In genomic region chr2:9641629-9642028, GRCm38 (mm10) we compare ENCODE assay signal across 21 mouse cellular contexts.
DNase-seq lines count a peak whose midpoint lies in the region; ATAC-seq and TF ChIP-seq lines count a peak whose summit lies in the region.
"Had no signal": no experiment of that assay in that cellular context is flagged by ENCODE, and none has a peak within 500 bp of the region (broad histone marks: within the 10 kb centered on the region; RNA-seq: fewer than 3 reads in every experiment).

No protein-coding gene starts in this region.

- H3K4me1 ChIP-seq in forebrain, embryonic 14.5 days (ENCODE audit: control insufficient read depth, insufficient read depth, low read length): no peaks in the 10 kb centered on the region
- no peaks in the 10 kb centered on the region for H3K4me1 ChIP-seq in forebrain, embryonic 13.5 days
- H3K4me1 ChIP-seq in heart, embryonic 16.5 days (ENCODE audit: control insufficient read depth, insufficient read depth, low read length): no peaks in the 10 kb centered on the region
- no peaks in the 10 kb centered on the region for H3K4me1 ChIP-seq in lung, embryonic 14.5 days (ENCODE audit: insufficient read depth)
- no peaks in the 10 kb centered on the region for H3K4me1 ChIP-seq in lung, postnatal 0 days (ENCODE audit: insufficient read depth, low read depth, low read length)
- H3K4me1 ChIP-seq in stomach, embryonic 16.5 days (ENCODE audit: control insufficient read depth, insufficient read depth, low read length): no peaks in the 10 kb centered on the region
- H3K4me1 ChIP-seq: embryonic facial prominence, embryonic 12.5 days; heart, embryonic 15.5 days; hindbrain, embryonic 12.5 days had no signal

- TF ChIP-seq EP300 in lung, postnatal 0 days (IDR thresholded peaks at IDR 0.05): no peak

- peak; percentile 16 for DNase-seq in forebrain, embryonic 14.5 days (ENCODE audit: low spot score)
- DNase-seq in heart, adult 8-10 months (ENCODE audit: low spot score): no peak
- peak; percentile 64 for DNase-seq in lung, embryonic 14.5 days
- no peak for DNase-seq in lung, postnatal 0 days (ENCODE audit: low spot score)
- DNase-seq: adrenal gland, postnatal 10 days; cerebellum, adult 11 months; cerebellum, adult 8-10 months; cerebellum, postnatal 14 days; embryo, embryonic 11 days; gastrocnemius, adult 2 months; gastrocnemius, postnatal 25 days; heart, postnatal 4 days had no signal

- no peak overlapping the region for H3K9ac ChIP-seq in forebrain, embryonic 14.5 days (ENCODE audit: low read length)
- H3K9ac ChIP-seq in forebrain, embryonic 13.5 days: no peak overlapping the region
- H3K9ac ChIP-seq in heart, embryonic 16.5 days (ENCODE audit: low read length): no peak overlapping the region
- no peak overlapping the region for H3K9ac ChIP-seq in lung, embryonic 14.5 days
- H3K9ac ChIP-seq in lung, postnatal 0 days (replicated peaks; ENCODE audit: low read depth): no peak overlapping the region
- H3K9ac ChIP-seq in stomach, embryonic 16.5 days (ENCODE audit: low read length): no peak overlapping the region
- H3K9ac ChIP-seq: embryonic facial prominence, embryonic 12.5 days; forebrain, embryonic 12.5 days; heart, embryonic 15.5 days; hindbrain, embryonic 12.5 days had no signal

- ATAC-seq in forebrain, embryonic 14.5 days: no peak
- no peak for ATAC-seq in forebrain, embryonic 13.5 days
- ATAC-seq in heart, embryonic 16.5 days (replicated peaks; ENCODE audit: extremely low read depth, insufficient read depth, low FRiP score): no peak
- ATAC-seq in lung, embryonic 14.5 days (ENCODE audit: insufficient read depth): peak; percentile 52; the same call in 1 of the 2 replicates
- no peak for ATAC-seq in lung, postnatal 0 days
- ATAC-seq in stomach, embryonic 16.5 days (ENCODE audit: insufficient read depth, low FRiP score): no peak
- ATAC-seq: hindbrain, embryonic 16.5 days; inflammation-experienced regulatory T-cells, adult 6 months had no signal

- no peak overlapping the region for H3K27ac ChIP-seq in forebrain, embryonic 14.5 days (ENCODE audit: low read depth, low read length)
- no peak overlapping the region for H3K27ac ChIP-seq in forebrain, embryonic 13.5 days
- no peak overlapping the region for H3K27ac ChIP-seq in heart, embryonic 16.5 days (ENCODE audit: low read length)
- 0 out of 2 replicates have a peak overlapping the region, but pooled peaks have one; percentile 27 for H3K27ac ChIP-seq in lung, embryonic 14.5 days (ENCODE audit: low read depth)
- H3K27ac ChIP-seq in lung, postnatal 0 days (ENCODE audit: low read length): no peak overlapping the region
- no peak overlapping the region for H3K27ac ChIP-seq in stomach, embryonic 16.5 days (ENCODE audit: low read length)
- H3K27ac ChIP-seq: embryonic facial prominence, embryonic 12.5 days; forebrain, embryonic 12.5 days; gastrocnemius, adult 2 months; heart, embryonic 15.5 days; hindbrain, embryonic 12.5 days had no signal

- no peak for TF ChIP-seq CTCF in lung, embryonic 14.5 days (IDR thresholded peaks at IDR 0.05; ENCODE audit: low read depth)
- no peak for TF ChIP-seq CTCF in lung, postnatal 0 days (IDR thresholded peaks at IDR 0.05)

- H3K27me3 ChIP-seq in forebrain, embryonic 14.5 days (replicated peaks; ENCODE audit: control insufficient read depth, insufficient read depth, low read length): no peaks in the 10 kb centered on the region
- H3K27me3 ChIP-seq in forebrain, embryonic 13.5 days: no peaks in the 10 kb centered on the region
- no peaks in the 10 kb centered on the region for H3K27me3 ChIP-seq in heart, embryonic 16.5 days (ENCODE audit: control insufficient read depth, insufficient read depth, low read length)
- H3K27me3 ChIP-seq in lung, embryonic 14.5 days (ENCODE audit: insufficient read depth, low read length): no peaks in the 10 kb centered on the region
- no peaks in the 10 kb centered on the region for H3K27me3 ChIP-seq in lung, postnatal 0 days (replicated peaks; ENCODE audit: insufficient read depth, low read length)
- H3K27me3 ChIP-seq in stomach, embryonic 16.5 days (ENCODE audit: control insufficient read depth, insufficient read depth, low read length): no peaks in the 10 kb centered on the region
- H3K27me3 ChIP-seq: heart, embryonic 15.5 days; hindbrain, embryonic 12.5 days had no signal

- no peak overlapping the region for H3K4me2 ChIP-seq in forebrain, embryonic 14.5 days (ENCODE audit: low read length)
- no peak overlapping the region for H3K4me2 ChIP-seq in forebrain, embryonic 13.5 days
- peak overlapping the region; percentile 16; the same call in 1 of the 2 replicates for H3K4me2 ChIP-seq in heart, embryonic 16.5 days (ENCODE audit: low read depth, low read length)
- H3K4me2 ChIP-seq in lung, embryonic 14.5 days: peak overlapping the region; percentile 33; the same call in 1 of the 2 replicates
- H3K4me2 ChIP-seq in lung, postnatal 0 days (replicated peaks; ENCODE audit: low read depth, low read length): no peak overlapping the region
- 0 out of 2 replicates have a peak overlapping the region, but pooled peaks have one; percentile 11 for H3K4me2 ChIP-seq in stomach, embryonic 16.5 days (ENCODE audit: low read depth, low read length)
- H3K4me2 ChIP-seq: embryonic facial prominence, embryonic 12.5 days; forebrain, embryonic 12.5 days; heart, embryonic 15.5 days; hindbrain, embryonic 12.5 days had no signal

- no peak overlapping the region for H3K4me3 ChIP-seq in forebrain, embryonic 14.5 days (ENCODE audit: low read depth, low read length)
- no peak overlapping the region for H3K4me3 ChIP-seq in forebrain, embryonic 13.5 days
- no peak overlapping the region for H3K4me3 ChIP-seq in heart, embryonic 16.5 days (ENCODE audit: low read length)
- no peak overlapping the region for H3K4me3 ChIP-seq in lung, embryonic 14.5 days (ENCODE audit: low read depth, low read length)
- H3K4me3 ChIP-seq in lung, postnatal 0 days (ENCODE audit: low read depth, low read length): no peak overlapping the region
- no peak overlapping the region for H3K4me3 ChIP-seq in stomach, embryonic 16.5 days (replicated peaks; ENCODE audit: low read length)
- H3K4me3 ChIP-seq: embryonic facial prominence, embryonic 12.5 days; forebrain, embryonic 12.5 days; gastrocnemius, adult 2 months; heart, embryonic 15.5 days; hindbrain, embryonic 12.5 days had no signal

- WGBS in forebrain, embryonic 14.5 days: 57% methylated on average over 7 of the region's 7 CpGs
- 50% methylated on average over 7 of the region's 7 CpGs for WGBS in forebrain, embryonic 13.5 days
- 48% methylated on average over 7 of the region's 7 CpGs for WGBS in heart, embryonic 16.5 days
- WGBS in lung, embryonic 14.5 days: 25% methylated on average over 7 of the region's 7 CpGs
- 31% methylated on average over 7 of the region's 7 CpGs for WGBS in lung, postnatal 0 days
- WGBS in stomach, embryonic 16.5 days: 26% methylated on average over 7 of the region's 7 CpGs

- H3K9me3 ChIP-seq in forebrain, embryonic 14.5 days (replicated peaks; ENCODE audit: control insufficient read depth, low read length): no peaks in the 10 kb centered on the region
- H3K9me3 ChIP-seq in forebrain, embryonic 13.5 days (replicated peaks): no peaks in the 10 kb centered on the region
- H3K9me3 ChIP-seq in heart, embryonic 16.5 days (replicated peaks; ENCODE audit: control insufficient read depth, low read length): no peaks in the 10 kb centered on the region
- H3K9me3 ChIP-seq in lung, embryonic 14.5 days (ENCODE audit: low read depth, low read length): no peaks in the 10 kb centered on the region
- no peaks in the 10 kb centered on the region for H3K9me3 ChIP-seq in lung, postnatal 0 days (ENCODE audit: low read length)
- no peaks in the 10 kb centered on the region for H3K9me3 ChIP-seq in stomach, embryonic 16.5 days (replicated peaks; ENCODE audit: control insufficient read depth, low read length)
- H3K9me3 ChIP-seq: embryonic facial prominence, embryonic 12.5 days; forebrain, embryonic 12.5 days; heart, embryonic 15.5 days; hindbrain, embryonic 12.5 days had no signal

- no peaks in the 10 kb centered on the region for H3K36me3 ChIP-seq in forebrain, embryonic 14.5 days (ENCODE audit: control insufficient read depth, insufficient read depth, low read length)
- no peaks in the 10 kb centered on the region for H3K36me3 ChIP-seq in forebrain, embryonic 13.5 days (ENCODE audit: poor library complexity, severe bottlenecking)
- H3K36me3 ChIP-seq in heart, embryonic 16.5 days (ENCODE audit: control insufficient read depth, insufficient read depth): no peaks in the 10 kb centered on the region
- H3K36me3 ChIP-seq in lung, embryonic 14.5 days (ENCODE audit: insufficient read depth): no peaks in the 10 kb centered on the region
- no peaks in the 10 kb centered on the region for H3K36me3 ChIP-seq in lung, postnatal 0 days (ENCODE audit: insufficient read depth, low read length)
- H3K36me3 ChIP-seq in stomach, embryonic 16.5 days (ENCODE audit: control insufficient read depth, insufficient read depth, low read length): no peaks in the 10 kb centered on the region
- H3K36me3 ChIP-seq: embryonic facial prominence, embryonic 12.5 days; forebrain, embryonic 12.5 days; heart, embryonic 15.5 days; hindbrain, embryonic 12.5 days had no signal

Comparison
In these comparisons a context has a peak if more than half of its experiments do, and no peak if none do; other contexts are left out.
1. DNase-seq: peak in forebrain, embryonic 14.5 days (single experiment) and lung, embryonic 14.5 days (single experiment); none in heart, adult 8-10 months (single experiment) and lung, postnatal 0 days (single experiment).
2. H3K4me2 ChIP-seq: peak in heart, embryonic 16.5 days (single experiment), lung, embryonic 14.5 days (single experiment) and stomach, embryonic 16.5 days (single experiment); none in forebrain, embryonic 14.5 days (single experiment), forebrain, embryonic 13.5 days (single experiment) and lung, postnatal 0 days (single experiment).